Mouse (Mus musculus) liver, postnatal 0 days (tissue): ENCODE measurements around the gene Mad2l1bp. TPM values are rescaled to one million over a fixed set of nuclear protein-coding genes. Genes with fewer than 3 reads are reported as not detected.

Source experiments
- ATAC-seq: fragments of 200-750 bp; cut with Nextera tagmentation; 2 replicates; pipeline ENCODE4 v1.8.0; 2017; ENCODE audit warnings: mild to moderate bottlenecking, moderate library complexity
- DNase-seq: peaks from one replicate; pipeline ENCODE4 v3.0.0-alpha.2; 2016
- H3K27ac ChIP-seq: fragments of 300-500 bp; sonication (generic); 2 replicates; pipeline ENCODE4 v1.5.1; 2014; ENCODE audit warnings: antibody characterized with exemption, moderate library complexity, mild to moderate bottlenecking, low read depth
- H3K27me3 ChIP-seq: fragments of 300-500 bp; sonication (generic); 2 replicates; pipeline ENCODE4 v1.6.1; 2014; ENCODE audit warnings: low read length, control low read depth, mixed read lengths; ENCODE audit not compliant: insufficient read depth
- H3K36me3 ChIP-seq: fragments of 300-500 bp; sonication (generic); replicated peaks from 2 replicates; pipeline ENCODE4 v1.6.1; 2014; ENCODE audit warnings: mild to moderate bottlenecking, control low read depth, low read length, moderate library complexity, mixed read lengths; ENCODE audit not compliant: insufficient read depth
- H3K4me1 ChIP-seq: fragments of 300-500 bp; sonication (generic); 2 replicates; pipeline ENCODE4 v1.6.1; 2014; ENCODE audit warnings: antibody characterized with exemption, mild to moderate bottlenecking, control low read depth; ENCODE audit not compliant: insufficient read depth
- H3K4me2 ChIP-seq: fragments of 300-500 bp; sonication (generic); 2 replicates; pipeline ENCODE4 v1.6.1; 2014; ENCODE audit warnings: low read depth, mild to moderate bottlenecking, low read length, moderate library complexity, mixed read lengths
- H3K4me3 ChIP-seq: fragments of 300-500 bp; sonication (generic); 2 replicates; pipeline ENCODE4 v1.5.1; 2014; ENCODE audit warnings: low read depth, low read length
- H3K9ac ChIP-seq: fragments of 300-500 bp; sonication (generic); replicated peaks from 2 replicates; pipeline ENCODE4 v1.6.1; 2014; ENCODE audit warnings: mild to moderate bottlenecking, moderate library complexity
- H3K9me3 ChIP-seq: fragments of 300-500 bp; sonication (generic); 2 replicates; pipeline ENCODE4 v1.6.1; 2016; ENCODE audit warnings: mild to moderate bottlenecking, control low read depth, low read length, mixed read lengths
- CTCF ChIP-seq: sonication (generic); IDR thresholded peaks from 2 replicates; pipeline ENCODE4 v1.5.1; 2016; ENCODE audit warnings: antibody characterized with exemption, low read depth
- EP300 ChIP-seq: IDR thresholded peaks from 2 replicates; pipeline ENCODE4 v1.6.1; 2016; ENCODE audit warnings: antibody characterized with exemption, low read depth, mild to moderate bottlenecking
- WGBS: fragments of 180-500 bp; shearing (Covaris S2); extraction: QIAGEN DNeasy Blood & Tissue Kit; methylation state at CpG from one replicate; pipeline ENCODE4 v1.1.7; 2014; ENCODE audit not compliant: insufficient replicate concordance; 5-methylcytosine and 5-hydroxymethylcytosine counted together
- polyA plus RNA-seq: library from polyadenylated mRNA; unstranded; fragments of >200 nt; fragmentation: Nextera tagmentation; extraction: Ambion mirVana; gene quantifications from 2 replicates; pipeline ENCODE4 v1.2.1, GENCODE M21; 2015

Gene Mad2l1bp
- 25.0 and 25.3 TPM in 2 replicates for polyA plus RNA-seq

DNA sequence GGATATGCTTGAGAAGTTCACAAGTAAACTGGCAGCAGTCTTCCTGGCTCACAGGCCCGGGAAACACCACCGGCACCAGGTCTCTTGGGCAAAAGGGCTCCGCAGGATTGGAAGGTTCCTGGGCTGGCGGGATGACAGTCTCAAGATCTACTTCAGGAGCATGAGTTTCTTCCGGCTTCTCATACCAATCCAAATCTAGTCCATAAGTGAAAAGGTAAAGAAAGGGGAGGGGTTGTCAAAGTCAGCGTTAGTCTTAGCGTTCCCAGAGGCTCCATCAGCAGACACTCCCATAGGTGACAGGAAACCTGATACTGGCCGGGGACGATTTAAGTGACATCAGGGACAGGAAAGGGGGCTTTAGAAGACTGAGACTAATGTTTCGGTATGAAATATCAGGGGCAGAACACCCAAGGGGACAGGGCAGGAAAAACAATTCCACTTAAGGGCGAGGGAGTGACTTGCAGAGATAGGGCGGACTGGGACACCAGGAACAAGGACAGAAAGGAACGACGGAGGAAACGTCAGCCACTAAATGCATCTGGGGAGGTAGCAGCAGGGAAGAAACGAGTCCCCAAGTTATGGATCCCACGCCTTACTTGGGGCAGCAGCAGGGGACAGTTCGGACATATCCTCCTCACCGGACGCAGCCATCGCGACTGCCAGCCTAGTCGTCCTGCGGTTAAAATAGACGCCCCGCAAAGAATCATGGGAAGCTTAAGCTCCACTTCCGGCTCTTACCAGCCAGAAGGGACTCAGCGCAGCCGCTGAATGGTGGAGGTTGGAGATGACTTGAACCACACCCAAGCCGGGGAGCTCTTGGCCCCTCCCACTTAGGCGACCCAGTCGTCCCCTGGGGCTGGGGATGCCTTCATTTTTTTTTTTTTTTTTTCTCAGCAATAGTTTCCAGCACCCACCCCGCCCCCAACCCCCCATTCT, at the start of gene Mad2l1bp:
TSS of gene Mad2l1bp (minus strand) at position 707 of the 936 bp plus-strand sequence.
- Histone ChIP-seq H3K4me3 (peak within 1 kb of the TSS; percentile 75), H3K27me3 (no peaks in the 10 kb centered on the region), H3K4me1 (peaks cover 30% of the 10 kb centered on the region), H3K27ac (peak within 1 kb of the TSS; percentile 79), H3K4me2 (peak within 1 kb of the TSS; percentile 87), H3K36me3 (peaks cover 19% of the 10 kb centered on the region), H3K9me3 (no peaks in the 10 kb centered on the region), H3K9ac (peak within 1 kb of the TSS; percentile 84)
- TF ChIP-seq CTCF, result no peak
- peak; percentile 45; the same call in 1 of the 2 replicates for TF ChIP-seq EP300
- WGBS, result 3% methylated on average over 32 of the region's 33 CpGs
- DNase-seq (peak; percentile 91), ATAC-seq (peak; percentile 87)

DNA sequence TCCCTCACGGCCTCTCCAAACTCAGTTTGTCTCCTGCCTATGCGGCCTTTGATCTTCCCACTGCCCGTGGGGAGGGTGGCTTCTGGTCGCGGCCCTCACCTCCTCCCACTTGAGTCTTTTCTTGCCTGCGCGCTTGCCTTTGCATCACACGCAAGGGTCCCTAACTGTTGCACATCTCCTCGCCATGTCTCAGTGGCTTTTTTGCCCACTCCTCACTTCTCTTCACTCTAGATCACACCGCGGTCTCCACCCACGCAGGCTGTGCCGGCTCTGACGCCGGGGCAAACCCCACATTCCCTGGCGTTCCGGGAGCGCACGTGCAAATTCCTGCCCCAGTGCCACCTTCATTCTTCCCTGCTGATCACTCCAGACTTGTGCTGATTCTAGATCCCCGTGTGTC, 49.7 kb upstream of the Mad2l1bp start:
- WGBS, result under 1% methylated on average over 20 of the region's 20 CpGs
- Histone ChIP-seq H3K36me3 (peaks cover 33% of the 10 kb centered on the region), H3K4me3 (peak overlapping the region; percentile 88), H3K4me2 (peak overlapping the region; percentile 93), H3K27ac (peak overlapping the region; percentile 92), H3K9me3 (no peaks in the 10 kb centered on the region), H3K9ac (peak overlapping the region; percentile 84), H3K4me1 (peaks cover 24% of the 10 kb centered on the region), H3K27me3 (no peaks in the 10 kb centered on the region)
- TF ChIP-seq EP300, result no peak
- TF ChIP-seq CTCF, result no peak
- DNase-seq, result no peak
- ATAC-seq, result peak; percentile 5

DNA sequence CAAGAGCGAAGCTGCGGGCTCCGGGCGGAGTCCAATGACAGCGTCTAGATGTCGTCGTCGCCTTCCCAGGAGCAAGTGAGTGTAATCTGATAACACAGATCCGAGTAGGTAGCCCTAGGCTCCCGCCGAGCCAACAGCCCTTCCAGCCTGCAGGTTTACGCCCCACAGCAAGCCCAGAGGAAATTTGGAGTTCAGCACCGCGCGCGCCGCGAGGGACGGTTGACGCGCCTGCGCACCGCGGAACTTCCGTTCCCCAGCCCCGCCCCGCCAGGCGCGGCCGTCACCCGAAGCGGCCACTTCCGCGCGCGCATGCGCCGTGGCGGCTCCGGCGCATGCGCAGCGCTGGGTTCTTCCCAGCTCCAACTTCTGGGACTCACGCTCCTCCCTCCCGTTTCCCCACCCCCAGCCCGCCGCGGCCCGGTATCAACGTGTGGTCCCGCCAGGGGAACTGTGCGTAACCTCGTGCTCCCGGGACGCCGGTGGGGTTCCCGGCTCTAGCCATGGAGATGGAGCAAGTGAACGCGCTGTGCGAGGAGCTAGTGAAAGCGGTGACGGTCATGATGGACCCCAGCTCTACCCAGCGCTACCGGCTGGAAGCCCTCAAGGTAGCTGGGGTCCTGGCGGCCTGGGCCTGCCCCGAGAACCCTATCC, 49.2 kb upstream of the Mad2l1bp start, which contains the start of the genes Polh and Xpo5:
TSS of gene Polh (minus strand) at position 225 of the 651 bp plus-strand sequence.
TSS of gene Xpo5 (plus strand) at position 362 of the 651 bp plus-strand sequence.
- under 1% methylated on average over 66 of the region's 66 CpGs for WGBS
- Histone ChIP-seq H3K36me3 (peaks cover 33% of the 10 kb centered on the region), H3K9ac (peak within 1 kb of the TSS; percentile 84), H3K27ac (peak within 1 kb of the TSS; percentile 92), H3K4me2 (peak within 1 kb of the TSS; percentile 93), H3K4me1 (peaks cover 24% of the 10 kb centered on the region), H3K27me3 (no peaks in the 10 kb centered on the region), H3K9me3 (no peaks in the 10 kb centered on the region), H3K4me3 (peak within 1 kb of the TSS; percentile 88)
- ATAC-seq, result peak; percentile 96
- DNase-seq, result peak; percentile 96
- TF ChIP-seq EP300 (no peak), CTCF (0 out of 2 replicates have a peak, but pooled peaks have one; percentile 3)

DNA sequence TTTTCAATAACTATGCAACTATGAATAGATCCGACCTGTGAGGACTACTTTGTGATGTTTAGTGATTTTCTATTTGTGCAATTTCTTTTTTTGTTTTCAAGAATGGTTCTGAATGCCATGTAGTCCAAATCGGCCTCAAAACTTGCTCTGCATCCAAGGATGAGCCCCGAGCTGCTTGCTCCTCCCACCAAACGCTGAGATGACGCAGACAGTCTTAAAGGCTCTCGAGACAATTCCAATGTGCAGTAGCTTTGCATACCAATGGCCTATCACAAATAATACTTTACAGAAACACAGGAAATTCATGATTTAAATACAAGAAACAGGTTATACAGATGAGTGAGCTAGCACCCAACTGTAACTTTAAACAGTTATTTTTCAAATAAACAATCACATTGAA, 47.8 kb upstream of the Mad2l1bp start:
- TF ChIP-seq CTCF (no peak), EP300 (no peak)
- WGBS, result 43% methylated on average over 6 of the region's 6 CpGs
- H3K9ac ChIP-seq, result peak overlapping the region; percentile 80; the same call in 1 of the 2 replicates
- peaks cover 24% of the 10 kb centered on the region for H3K4me1 ChIP-seq
- no peak overlapping the region for H3K27ac ChIP-seq
- no peaks in the 10 kb centered on the region for H3K9me3 ChIP-seq
- peak overlapping the region; percentile 88 for H3K4me3 ChIP-seq
- peaks cover 32% of the 10 kb centered on the region for H3K36me3 ChIP-seq
- peak overlapping the region; percentile 93 for H3K4me2 ChIP-seq
- ATAC-seq (no peak), DNase-seq (peak; percentile 31)
- H3K27me3 ChIP-seq, result no peaks in the 10 kb centered on the region

DNA sequence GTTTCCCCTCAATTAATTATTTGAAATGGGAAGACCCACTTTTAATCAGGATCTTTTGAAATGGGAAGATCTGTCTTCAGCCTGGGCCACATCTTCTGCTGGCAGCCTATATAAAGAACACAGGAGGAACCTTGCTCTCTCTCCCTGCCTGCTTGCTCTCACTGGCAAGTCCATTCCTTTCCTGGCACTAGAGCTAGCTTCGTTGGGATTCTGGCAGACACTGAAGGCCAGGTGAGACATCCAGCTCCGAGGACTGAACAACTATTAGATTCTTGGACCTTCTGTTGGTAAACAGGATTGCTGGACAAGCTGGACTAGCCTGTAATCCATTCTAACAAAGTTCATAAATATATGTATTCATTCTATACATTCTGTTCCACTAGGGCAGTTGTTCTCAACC, 35.5 kb upstream of the Mad2l1bp start:
- Histone ChIP-seq H3K4me2 (no peak overlapping the region), H3K36me3 (peaks cover 78% of the 10 kb centered on the region), H3K4me3 (no peak overlapping the region), H3K9me3 (no peaks in the 10 kb centered on the region), H3K4me1 (no peaks in the 10 kb centered on the region), H3K9ac (no peak overlapping the region), H3K27me3 (no peaks in the 10 kb centered on the region), H3K27ac (no peak overlapping the region)
- WGBS, result 88% methylated on average over 2 of the region's 2 CpGs
- DNase-seq, result no peak
- no peak for ATAC-seq
- TF ChIP-seq EP300 (no peak), CTCF (no peak)

DNA sequence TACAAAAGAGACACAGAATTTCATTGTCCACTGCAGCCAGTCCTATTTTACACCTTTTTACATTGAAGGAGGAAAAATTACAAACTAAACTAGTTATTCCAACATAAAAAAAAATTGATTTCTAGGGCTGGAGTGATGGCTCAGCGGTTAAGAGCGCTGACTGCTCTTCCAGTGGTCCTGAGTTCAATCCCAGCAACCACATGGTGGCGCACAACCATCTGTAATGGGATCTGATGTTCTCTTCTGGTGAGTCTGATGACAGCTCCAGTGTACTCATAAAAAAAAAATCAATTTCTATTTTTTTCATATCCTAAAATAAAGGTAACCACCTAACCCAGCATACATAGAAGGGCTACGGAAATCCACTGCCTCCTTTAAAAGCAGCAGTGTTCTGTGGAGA, 28.9 kb upstream of the Mad2l1bp start:
- peaks cover 77% of the 10 kb centered on the region for H3K36me3 ChIP-seq
- 92% methylated on average over 4 of the region's 4 CpGs for WGBS

More for the DNA sequence above, 28.9 kb upstream of the Mad2l1bp start:
- Histone ChIP-seq H3K9ac (no peak overlapping the region), H3K9me3 (no peaks in the 10 kb centered on the region), H3K4me2 (no peak overlapping the region), H3K4me3 (no peak overlapping the region), H3K27ac (no peak overlapping the region), H3K4me1 (no peaks in the 10 kb centered on the region), H3K27me3 (no peaks in the 10 kb centered on the region)
- no peak for TF ChIP-seq EP300
- TF ChIP-seq CTCF, result peak; percentile 56
- ATAC-seq (no peak), DNase-seq (no peak)
